Mouse (Mus musculus): ENCODE results near the gene Megf6.

DNA sequence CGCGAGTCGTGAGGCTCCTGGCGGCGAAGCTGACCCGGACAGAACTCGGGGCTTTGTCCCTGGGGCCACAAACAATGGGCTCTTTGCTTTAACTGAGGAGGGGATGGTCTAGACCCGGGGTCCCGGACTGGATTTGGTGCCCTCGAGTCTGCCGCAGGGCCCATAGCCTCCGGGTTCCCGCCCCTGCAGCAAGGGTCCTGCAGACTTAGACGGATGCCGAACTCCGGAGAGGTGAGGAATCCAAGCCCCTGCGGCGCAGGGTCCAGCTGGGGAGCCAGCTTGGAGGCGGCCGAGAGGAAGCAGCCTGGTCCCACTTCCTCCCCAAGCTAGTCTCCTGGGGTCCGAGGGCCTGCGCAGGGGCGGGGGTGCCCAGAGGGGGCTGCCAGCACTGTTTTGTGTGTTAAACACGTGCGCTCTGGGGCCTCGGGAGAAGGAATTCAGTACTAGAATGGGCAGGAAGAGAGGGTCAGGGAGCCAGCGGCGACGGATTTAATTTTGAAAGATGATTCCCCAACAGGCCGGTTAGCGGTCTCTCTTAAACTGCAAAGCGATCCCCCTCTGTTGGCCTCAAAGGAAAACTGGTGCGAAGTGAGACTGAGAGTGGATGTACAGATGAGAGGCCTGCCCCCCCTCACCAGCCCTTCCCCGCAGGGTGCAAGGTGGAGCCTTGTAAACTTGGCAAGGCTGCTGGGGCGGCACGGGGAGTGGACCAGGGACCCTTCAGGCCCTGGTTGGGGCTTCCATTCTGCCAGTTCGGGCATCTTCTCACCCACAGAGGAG is 811 bp downstream of the Megf6 start:
- TF ChIP-seq CTCF (IDR thresholded peaks at IDR 0.05; ENCODE audit: borderline replicate concordance, control insufficient read depth, extremely low read depth, insufficient read depth, low read length, poor library complexity) (no peak), POLR2A (IDR thresholded peaks at IDR 0.05; ENCODE audit: control insufficient read depth, extremely low read depth, insufficient read depth, low read length, poor library complexity) (no peak)
